Mouse (Mus musculus) retina, embryonic 14.5 days (tissue): ENCODE measurements around the gene Rbbp4.

Source experiments
- DNase-seq: peaks from one replicate; pipeline ENCODE4 v3.0.0-alpha.2; 2015; ENCODE audit warnings: low spot score

The Rbbp4 gene

DNA sequence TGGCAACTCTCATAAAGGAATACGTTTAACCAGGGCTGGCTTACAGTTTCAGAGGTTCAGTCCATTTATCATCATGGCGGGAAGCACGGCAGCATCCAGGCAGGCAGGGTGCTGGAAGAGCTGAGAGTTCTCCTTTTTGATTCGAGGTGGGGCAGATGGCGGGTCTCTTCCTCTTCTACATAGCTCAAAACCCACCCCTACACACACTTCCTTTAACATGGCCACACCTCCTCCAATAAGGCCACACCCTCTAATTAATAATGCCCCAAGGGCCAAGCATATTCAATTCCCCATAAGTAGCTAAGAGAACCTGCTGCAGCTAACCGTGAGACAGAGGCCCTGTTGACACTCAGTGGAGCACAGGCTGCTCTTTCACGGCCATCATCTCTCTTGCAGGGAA lies 42.3 kb downstream of the Rbbp4 start:
- no peak for DNase-seq

DNA sequence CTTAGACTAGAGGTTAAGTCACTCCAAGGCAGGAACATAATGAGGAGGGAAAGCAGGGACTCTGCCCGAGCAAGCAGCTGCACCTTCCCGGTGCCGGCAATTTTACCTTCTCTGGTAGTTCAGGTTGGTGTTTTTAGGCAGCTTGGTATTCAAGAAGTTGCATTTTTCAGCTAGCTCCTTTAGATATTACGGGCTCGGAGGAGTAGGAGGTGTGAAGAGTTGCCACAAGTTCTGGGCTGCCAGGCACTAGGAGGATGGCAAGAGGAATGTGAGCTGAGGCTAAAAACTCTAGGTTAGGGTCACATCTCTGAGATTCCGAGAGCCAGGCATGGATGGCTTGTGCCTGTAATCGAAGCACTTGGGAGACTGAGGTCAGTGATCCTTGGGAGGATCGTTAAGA lies 45.5 kb downstream of the Rbbp4 start:
- no peak for DNase-seq

- no peak for DNase-seq
Measured at GRCm38 (mm10) chr4:129288067-129288466, 47.1 kb downstream of the Rbbp4 start.

GRCm38 (mm10) chr4:129287472-129287981 lies 47.6 kb downstream of the Rbbp4 start, which contains the start of gene Sync:
Sync (plus strand) TSS chr4:129287617.
- peak; percentile 58 for DNase-seq

GRCm38 (mm10) chr4:129286683-129287471 lies 48.3 kb downstream of the Rbbp4 start:
- DNase-seq, result peak; percentile 55

DNA sequence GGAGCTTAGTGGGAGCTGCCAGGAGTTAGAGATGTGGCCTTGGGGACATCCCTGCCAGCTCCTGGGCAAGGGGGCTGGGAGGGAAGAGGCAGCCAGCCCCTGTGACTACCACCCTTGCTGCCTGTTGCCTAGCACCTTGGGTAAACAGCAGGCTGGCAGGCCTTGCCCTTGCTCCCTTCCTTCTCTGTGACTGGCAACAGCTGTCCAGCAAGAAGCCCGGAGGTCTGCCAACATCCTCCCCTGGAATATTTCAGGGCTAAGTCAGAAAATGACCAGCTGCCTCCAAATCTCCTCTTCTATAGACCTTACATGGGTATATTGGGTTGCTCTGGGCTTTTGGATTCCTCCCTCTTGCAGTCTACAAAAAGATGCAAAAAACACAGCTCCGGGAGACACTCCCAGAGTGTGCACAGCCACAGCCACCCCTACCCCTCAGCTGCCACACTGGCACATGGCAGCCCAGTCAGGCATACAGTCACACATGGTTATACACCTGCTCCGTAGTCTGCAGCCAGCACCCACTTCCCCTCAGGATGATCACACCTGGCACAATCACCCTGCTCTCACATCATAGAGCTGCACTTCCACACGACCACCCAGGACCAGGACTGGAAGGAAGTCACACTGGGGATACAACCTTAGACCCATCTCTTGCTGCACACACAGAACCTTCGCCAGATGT lies 49.0 kb downstream of the Rbbp4 start:
- no peak for DNase-seq

DNA sequence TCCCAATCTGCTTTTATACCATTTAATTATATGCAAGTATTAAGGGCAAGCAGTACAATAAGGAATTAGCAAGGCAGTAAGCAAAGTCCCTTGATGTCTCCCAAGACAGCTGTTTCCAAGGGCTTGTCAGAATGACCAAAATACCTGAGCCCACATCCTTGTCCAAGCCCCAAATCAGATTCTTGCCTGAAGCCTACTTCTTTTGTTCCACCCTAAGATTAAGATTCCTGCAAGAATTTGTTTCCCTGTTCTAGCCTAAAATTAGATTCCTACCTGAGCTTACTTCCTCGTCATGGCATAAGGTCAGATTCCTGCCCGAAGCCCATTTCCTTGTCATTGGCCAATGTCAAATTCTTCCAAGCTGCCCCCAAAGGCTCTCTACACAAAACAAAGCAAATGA lies 50.5 kb downstream of the Rbbp4 start:
- DNase-seq, result no peak

DNA sequence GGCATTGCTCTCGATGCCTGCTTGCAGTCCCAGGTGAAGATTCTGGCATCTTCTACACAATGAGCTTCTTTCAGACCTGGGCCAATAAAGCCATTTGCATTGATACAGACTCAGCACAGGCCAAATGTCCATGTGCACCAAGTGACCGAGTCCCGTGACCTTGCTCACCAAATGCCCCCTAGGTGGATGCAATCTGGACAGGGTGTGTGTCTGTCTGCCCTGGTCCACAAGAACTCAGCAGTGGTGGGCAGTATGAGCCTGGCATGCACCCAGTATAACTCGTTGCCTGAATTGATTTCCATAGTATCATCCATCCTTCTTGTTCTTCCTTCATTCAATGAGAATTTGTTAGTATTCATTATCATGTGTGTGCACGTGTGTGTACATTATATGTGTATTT lies 51.9 kb downstream of the Rbbp4 start:
- no peak for DNase-seq

DNA sequence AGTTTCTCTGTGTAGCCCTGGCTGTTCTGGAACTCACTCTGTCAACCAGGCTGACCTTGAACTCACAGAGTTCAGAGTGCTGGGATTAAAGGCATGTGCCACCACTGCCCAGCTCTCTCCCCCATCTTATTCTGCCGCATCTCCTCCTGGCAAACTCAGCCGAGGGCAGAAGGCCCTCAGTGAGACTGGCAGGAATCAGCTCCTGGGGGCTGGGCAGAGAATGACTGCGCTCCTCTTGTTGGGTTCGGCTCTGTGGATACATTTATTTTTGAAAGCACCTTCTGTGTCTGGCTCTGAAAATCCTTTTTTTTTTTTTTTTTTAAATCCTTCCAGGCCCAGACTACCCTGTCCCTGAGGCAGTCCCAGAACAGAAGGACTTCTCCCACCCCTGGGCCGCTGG lies 52.4 kb downstream of the Rbbp4 start:
- no peak for DNase-seq

DNA sequence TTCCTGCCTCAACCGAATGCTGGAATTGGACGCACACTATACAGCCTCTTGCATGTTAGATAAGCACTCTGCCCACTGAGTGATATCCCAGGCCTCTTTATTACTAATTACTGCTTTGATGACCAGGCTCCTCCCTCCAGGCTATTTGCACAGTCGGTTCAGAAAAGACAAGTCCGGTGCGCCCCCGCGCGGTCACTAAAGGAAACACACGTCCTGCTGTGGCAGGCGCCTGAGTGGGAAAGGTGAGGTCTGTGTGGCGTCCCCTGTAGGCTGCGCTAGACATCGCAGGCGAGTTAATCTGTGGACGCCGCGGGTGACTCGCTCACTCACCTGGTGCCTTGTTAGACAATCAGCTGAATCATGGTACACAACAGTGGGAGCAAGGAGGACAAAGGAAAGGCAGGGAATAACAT lies 58.7 kb downstream of the Rbbp4 start:
- peak; percentile 97 for DNase-seq

DNA sequence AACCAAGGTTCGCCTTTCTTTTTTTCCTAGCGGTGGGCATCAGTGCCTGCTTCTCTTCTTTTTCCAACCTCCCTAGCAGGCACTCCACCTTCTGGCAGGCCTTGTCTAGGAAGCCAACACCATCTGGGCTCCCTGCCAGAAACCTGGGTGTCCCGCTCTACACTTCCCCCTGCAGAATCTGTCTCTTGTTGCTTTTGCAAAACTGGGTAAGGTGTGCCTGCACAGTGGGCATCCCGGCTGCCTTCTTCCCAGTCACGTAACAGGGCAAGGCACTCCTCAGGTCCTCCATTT lies 62.5 kb downstream of the Rbbp4 start:
- DNase-seq, result no peak

DNA sequence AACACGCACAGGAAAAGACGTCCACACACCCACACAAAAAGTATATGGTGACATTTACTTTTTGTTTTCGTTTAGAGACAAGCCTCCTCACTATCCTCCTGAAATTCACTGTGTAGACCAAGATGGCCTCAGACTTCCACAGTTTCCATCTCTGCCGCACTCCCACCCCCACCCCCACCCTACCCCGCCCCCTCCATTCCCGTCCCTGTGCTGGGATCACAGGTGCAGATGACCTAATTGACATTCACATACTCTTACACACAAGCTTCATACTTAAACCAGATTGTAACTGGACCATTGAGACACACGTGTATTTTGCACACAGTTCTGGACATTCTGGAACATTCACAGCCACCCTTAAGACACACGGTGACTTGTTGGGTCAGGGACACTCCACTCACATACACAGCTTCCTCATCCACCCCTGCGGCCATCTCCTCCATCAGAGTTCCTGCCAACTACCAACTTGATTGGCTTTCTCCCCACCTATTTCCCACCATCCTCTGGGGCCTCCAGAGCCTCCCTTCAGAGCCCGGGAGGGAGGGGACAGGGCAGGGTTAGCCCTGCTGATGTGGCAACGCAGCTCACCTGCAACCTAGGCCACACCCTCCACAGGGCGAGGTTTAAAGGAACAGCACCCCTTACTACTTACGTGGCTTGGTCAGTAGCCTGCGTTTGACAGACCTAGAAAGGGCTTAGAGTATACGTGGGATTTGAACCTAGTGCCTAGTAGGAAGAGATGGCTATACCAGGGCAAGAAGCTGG lies 63.0 kb downstream of the Rbbp4 start:
- no peak for DNase-seq

DNA sequence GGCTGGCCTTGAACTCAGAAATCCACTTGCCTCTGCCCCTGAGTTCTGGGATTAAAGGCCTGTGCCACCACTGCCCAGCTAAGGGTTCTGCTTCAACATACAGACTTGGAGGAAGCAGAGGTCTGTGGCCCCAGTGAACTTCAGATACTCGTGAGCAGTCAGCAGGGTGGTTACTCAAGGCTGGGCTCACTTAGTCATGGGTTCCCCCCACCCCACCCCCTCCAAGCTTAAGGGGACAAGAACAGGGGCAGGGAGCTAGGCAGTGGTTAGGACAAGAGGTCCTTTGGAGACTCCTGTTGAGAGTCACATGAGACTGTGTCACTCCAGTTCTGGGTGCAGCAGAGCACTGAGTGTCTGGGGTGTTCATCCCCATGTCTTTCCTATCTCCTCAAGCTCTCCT lies 66.5 kb downstream of the Rbbp4 start:
- no peak for DNase-seq

DNA sequence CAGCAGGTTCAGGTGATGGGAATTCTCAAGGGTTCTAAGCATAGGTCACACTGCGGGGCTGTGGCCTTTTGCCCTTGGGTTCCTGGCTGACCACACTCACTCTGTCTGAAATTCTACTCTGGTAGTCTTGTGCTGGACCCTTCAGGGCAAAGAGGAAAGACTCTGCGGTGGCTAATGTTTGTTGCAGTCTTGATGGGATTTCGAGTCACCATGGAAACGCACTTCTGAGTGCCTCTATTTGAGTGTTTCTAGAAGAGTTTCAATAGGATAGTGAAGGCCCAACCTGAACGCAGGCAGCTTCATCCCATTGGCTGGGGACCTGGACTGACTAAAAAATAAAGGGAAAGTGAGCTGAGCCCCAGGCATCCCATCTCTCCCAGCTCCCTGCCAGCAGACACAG lies 68.3 kb downstream of the Rbbp4 start:
- DNase-seq, result no peak

DNA sequence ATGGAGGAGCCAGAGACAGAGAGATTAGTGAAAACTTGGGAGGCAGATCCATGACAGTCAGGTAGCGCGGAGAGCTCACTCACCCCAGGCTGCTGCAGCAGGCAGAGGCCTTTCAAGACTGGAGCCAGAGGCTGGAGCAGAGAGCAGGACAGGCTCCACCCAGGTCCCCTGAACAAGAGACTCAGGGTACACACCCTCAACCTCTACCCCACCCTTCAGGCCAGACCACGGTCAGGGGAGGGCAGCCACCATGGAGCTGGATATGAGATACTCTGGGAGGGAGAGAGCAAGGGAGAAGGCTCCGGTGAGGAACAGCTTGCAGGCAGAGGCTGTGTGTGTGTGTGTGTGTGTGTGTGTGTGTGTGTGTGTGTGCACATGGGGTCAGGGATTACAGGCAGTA lies 69.0 kb downstream of the Rbbp4 start:
- no peak for DNase-seq

DNA sequence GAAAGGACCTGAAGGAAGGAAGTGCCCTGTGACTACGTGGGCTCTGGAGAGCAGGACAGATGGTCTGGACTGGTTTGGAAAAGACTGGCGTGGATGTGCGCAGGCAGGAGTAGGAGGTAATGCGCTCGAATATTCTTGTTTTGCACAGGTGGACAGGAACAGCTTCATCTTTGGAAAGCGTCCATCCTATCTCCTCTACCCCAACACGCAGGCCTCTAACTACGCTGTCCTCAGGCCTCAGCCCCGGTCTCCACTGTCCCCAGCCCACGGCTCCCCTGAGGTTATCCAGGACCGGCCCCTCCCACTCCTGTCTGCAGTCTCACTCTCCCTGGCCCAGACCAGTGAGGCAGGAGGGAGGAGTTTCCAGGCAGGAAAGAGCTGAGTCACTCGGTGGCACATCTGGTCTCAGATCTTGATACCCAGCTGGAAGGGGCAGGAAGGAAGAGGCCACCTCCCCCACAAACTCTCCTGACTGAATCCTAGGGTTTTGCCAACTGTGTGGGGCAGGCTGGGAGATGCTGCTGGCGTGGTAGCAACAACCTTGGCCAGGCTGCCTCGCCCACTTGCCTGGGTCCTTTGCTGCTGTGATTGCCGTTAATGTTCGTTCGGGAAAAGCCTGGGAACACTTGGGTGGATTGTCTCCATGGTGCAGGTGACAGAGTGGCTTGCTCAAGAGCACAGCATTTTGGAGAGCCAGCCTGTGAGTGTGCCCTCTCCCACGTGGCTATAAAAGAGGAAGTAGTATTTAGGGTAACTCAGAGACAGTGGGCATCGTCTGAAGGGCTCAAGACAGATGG lies 71.7 kb downstream of the Rbbp4 start:
- DNase-seq, result peak; percentile 46

- DNase-seq, result no peak
Measured at GRCm38 (mm10) chr4:129261196-129261595, 74.0 kb downstream of the Rbbp4 start, which contains the start of gene C77080. C77080 (minus strand) TSS chr4:129261404.

DNA sequence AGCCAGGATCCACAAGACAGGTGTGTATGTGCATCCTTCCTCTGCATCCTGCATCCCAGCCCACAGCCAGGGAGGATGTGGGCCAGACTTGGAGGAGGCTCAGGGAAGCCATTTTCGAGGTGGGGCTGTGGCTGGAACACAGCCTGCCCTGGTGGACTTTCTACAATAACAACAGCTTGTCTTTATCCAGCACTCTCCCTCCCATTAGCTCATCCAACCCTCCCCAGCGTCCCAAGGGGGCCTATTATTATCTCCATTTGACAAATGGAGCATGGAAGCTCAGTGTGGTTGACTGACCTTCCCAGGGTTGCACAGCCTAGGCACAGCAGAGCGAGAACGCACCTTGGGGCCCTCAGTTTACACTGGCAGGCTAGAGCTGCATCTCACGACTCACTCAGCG lies 74.5 kb downstream of the Rbbp4 start:
- peak; percentile 40 for DNase-seq

DNA sequence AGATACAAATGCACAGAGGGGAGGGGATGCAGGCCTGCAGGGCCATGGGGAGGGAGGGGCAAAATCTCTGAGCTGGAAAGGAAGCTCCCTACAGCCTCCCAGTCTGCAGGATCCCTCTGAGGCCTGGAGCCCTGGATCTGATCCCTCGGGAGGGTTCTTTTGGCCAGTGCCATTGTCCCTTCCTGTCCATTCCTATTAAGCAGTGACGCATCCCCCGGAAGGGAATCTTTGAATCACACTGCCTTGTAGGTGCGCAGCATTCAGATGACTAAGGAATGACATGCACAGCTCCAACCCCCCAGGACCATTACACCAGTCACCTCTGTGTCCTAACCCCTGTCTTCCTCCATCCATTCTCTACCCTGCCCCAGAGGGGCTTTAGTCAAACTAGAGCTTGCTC lies 76.1 kb downstream of the Rbbp4 start:
- DNase-seq, result peak; percentile 51
